Mouse (Mus musculus) hindbrain, embryonic 14.5 days (tissue): ENCODE data around the gene Tsku. TPM values are rescaled to one million over a fixed set of nuclear protein-coding genes. Genes with fewer than 3 reads are reported as not detected.

Source experiments
- ATAC-seq: fragments of 200-750 bp; cut with Nextera tagmentation; 2 replicates; pipeline ENCODE4 v1.8.0; 2017; ENCODE audit warnings: moderate number of reproducible peaks, mild to moderate bottlenecking, moderate TSS enrichment, moderate library complexity; ENCODE audit not compliant: low FRiP score
- DNase-seq: peaks from one replicate; pipeline ENCODE4 v3.0.0-alpha.2; 2015; ENCODE audit warnings: low spot score
- H3K27ac ChIP-seq: fragments of 300-500 bp; sonication (generic); 2 replicates; pipeline ENCODE4 v1.5.1; 2014; ENCODE audit warnings: mild to moderate bottlenecking, moderate library complexity
- H3K27me3 ChIP-seq: fragments of 300-500 bp; sonication (generic); 2 replicates; pipeline ENCODE4 v1.6.1; 2014; ENCODE audit warnings: mild to moderate bottlenecking, low read length, mixed read lengths; ENCODE audit not compliant: control insufficient read depth, insufficient read depth
- H3K36me3 ChIP-seq: fragments of 300-500 bp; sonication (generic); replicated peaks from 2 replicates; pipeline ENCODE4 v1.6.1; 2014; ENCODE audit not compliant: control insufficient read depth, insufficient read depth
- H3K4me1 ChIP-seq: fragments of 300-500 bp; sonication (generic); replicated peaks from 2 replicates; pipeline ENCODE4 v1.6.1; 2014; ENCODE audit warnings: antibody characterized with exemption, low read length, mixed read lengths; ENCODE audit not compliant: control insufficient read depth, insufficient read depth
- H3K4me2 ChIP-seq: fragments of 300-500 bp; sonication (generic); replicated peaks from 2 replicates; pipeline ENCODE4 v1.6.1; 2014; ENCODE audit warnings: mild to moderate bottlenecking, moderate library complexity
- H3K4me3 ChIP-seq: fragments of 300-500 bp; sonication (generic); replicated peaks from 2 replicates; pipeline ENCODE4 v1.5.1; 2014; ENCODE audit warnings: mild to moderate bottlenecking, low read length
- H3K9ac ChIP-seq: fragments of 300-500 bp; sonication (generic); 2 replicates; pipeline ENCODE4 v1.6.1; 2014
- H3K9me3 ChIP-seq: fragments of 300-500 bp; sonication (generic); 2 replicates; pipeline ENCODE4 v1.6.1; 2016; ENCODE audit warnings: low read length; ENCODE audit not compliant: control insufficient read depth
- WGBS: fragments of 180-500 bp; shearing (Covaris S2); extraction: QIAGEN DNeasy Blood & Tissue Kit; methylation state at CpG from one replicate; pipeline ENCODE4 v1.1.7; 2014; 5-methylcytosine and 5-hydroxymethylcytosine counted together
- polyA plus RNA-seq: library from polyadenylated mRNA; unstranded; fragments of >200 nt; fragmentation: Nextera tagmentation; extraction: Ambion mirVana; gene quantifications from 2 replicates; pipeline ENCODE4 v1.2.1, GENCODE M21; 2014

Gene Tsku
- polyA plus RNA-seq, 1 experiment from 2014 or later, result 11.7 TPM

DNA sequence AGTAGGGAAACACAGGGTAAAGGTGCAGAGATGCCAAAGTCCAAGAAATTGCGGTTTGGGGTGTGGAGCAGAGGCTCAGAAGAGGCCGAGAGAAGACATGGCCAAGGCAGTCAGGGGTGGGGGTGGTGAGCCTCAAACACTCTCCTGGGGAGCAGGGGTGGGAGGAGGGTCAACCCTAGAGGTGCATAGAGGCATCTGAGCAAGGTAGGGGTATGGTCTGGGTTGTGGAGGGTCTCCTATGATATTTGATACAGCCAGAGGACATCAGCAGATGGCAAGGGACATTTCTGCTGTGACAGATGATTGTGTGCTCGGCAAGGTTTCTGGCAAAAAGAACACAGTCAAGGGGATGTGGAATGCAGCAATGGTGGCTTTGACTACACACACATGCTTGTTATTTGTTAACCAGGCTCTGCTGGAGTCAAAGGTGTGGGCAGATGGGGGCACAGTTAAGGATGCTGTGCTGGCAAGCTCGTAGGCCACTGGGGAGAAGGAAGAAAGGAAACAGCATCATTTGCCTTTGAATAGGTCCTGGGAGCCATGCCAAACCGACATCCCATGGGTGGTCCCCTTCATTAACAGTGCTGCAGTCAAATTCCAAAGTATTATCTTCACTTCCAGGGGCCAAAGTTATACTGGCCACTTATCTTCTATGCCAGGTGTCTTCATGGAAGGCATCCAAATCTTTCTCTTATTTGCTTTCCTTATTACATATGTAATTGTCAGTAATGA is 37.7 kb downstream of the Tsku start:
- H3K4me1 ChIP-seq, result peaks cover 9% of the 10 kb centered on the region
- DNase-seq (peak; percentile 70), ATAC-seq (peak; percentile 84)
- H3K4me2 ChIP-seq, result no peak overlapping the region
- H3K9me3 ChIP-seq, result no peaks in the 10 kb centered on the region
- H3K27ac ChIP-seq, result peak overlapping the region; percentile 4; the same call in 1 of the 2 replicates
- WGBS, result 20% methylated on average over 5 of the region's 5 CpGs
- H3K4me3 ChIP-seq, result no peak overlapping the region
- H3K36me3 ChIP-seq, result no peaks in the 10 kb centered on the region
- no peaks in the 10 kb centered on the region for H3K27me3 ChIP-seq
- H3K9ac ChIP-seq, result no peak overlapping the region

DNA sequence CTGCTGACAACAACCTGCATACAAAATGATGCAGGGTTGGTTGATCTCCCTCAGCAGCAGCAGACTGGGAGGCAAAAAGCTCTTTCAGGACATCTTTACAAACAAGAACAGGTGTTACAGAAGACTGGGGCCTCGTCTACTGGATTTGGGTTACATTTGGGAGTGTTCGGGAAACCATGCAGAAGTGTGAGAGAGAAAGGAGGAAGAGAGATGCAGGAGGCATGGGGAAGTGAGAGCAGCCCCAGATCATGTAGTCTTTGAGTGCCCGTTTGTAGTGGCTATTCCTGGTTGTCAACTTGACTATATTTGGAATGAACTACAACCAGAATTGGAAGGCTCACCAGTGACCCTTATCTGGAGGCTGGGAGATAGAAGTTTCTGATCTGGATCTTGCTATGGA is 38.7 kb downstream of the Tsku start:
- Histone ChIP-seq H3K4me3 (no peak overlapping the region), H3K4me1 (peaks cover 9% of the 10 kb centered on the region), H3K9me3 (no peaks in the 10 kb centered on the region), H3K27ac (no peak overlapping the region), H3K27me3 (no peaks in the 10 kb centered on the region), H3K4me2 (no peak overlapping the region), H3K36me3 (no peaks in the 10 kb centered on the region), H3K9ac (no peak overlapping the region)
- 80% methylated on average over 3 of the region's 3 CpGs for WGBS
- ATAC-seq, result no peak
- no peak for DNase-seq

- Histone ChIP-seq H3K27me3 (no peaks in the 10 kb centered on the region), H3K4me1 (peaks cover 9% of the 10 kb centered on the region), H3K36me3 (no peaks in the 10 kb centered on the region), H3K4me3 (no peak within 1 kb of the TSS), H3K9me3 (no peaks in the 10 kb centered on the region), H3K27ac (no peak within 1 kb of the TSS), H3K4me2 (no peak within 1 kb of the TSS), H3K9ac (no peak within 1 kb of the TSS)
- no peak for DNase-seq
- ATAC-seq, result no peak
- WGBS, result 92% methylated on average over 2 of the region's 2 CpGs
Measured at GRCm38 (mm10) chr7:98321083-98321482, 40.0 kb downstream of the Tsku start, which contains the start of gene Acer3. Acer3 (minus strand) TSS chr7:98321208.

DNA sequence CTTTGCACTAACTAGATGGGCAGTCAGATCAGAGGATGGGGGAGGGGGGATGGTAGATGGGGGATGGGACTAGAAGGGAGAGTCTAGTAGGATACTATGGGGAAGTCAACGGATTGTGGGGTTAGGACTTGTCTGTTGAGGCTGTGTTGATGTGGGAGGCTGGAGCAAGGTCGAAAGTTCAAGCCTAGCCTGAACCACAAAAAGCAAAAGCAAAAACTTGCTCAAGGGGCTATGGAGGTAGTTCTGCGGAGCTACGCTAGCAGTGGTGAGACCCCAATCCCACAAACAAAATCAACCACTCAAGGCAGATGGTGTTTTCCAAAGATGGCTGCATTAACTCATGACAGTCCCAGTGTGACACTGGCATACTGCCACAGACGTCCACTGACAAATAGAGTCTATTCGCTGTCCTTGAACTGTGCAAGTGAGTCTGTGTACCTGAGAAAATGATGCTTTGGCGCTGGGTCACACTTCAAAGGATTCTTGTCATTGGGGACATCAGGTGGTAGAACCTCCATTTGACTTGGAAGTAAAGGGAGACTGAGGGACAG is 41.0 kb downstream of the Tsku start:
- no peak for ATAC-seq
- Histone ChIP-seq H3K36me3 (no peaks in the 10 kb centered on the region), H3K4me2 (no peak overlapping the region), H3K9ac (no peak overlapping the region), H3K27ac (no peak overlapping the region), H3K4me1 (peaks cover 9% of the 10 kb centered on the region), H3K9me3 (no peaks in the 10 kb centered on the region), H3K4me3 (no peak overlapping the region), H3K27me3 (no peaks in the 10 kb centered on the region)
- 79% methylated on average over 7 of the region's 7 CpGs for WGBS
- no peak for DNase-seq

- Histone ChIP-seq H3K9ac (no peak overlapping the region), H3K4me1 (no peaks in the 10 kb centered on the region), H3K36me3 (no peaks in the 10 kb centered on the region), H3K4me3 (no peak overlapping the region), H3K27ac (no peak overlapping the region), H3K4me2 (no peak overlapping the region), H3K27me3 (no peaks in the 10 kb centered on the region), H3K9me3 (no peaks in the 10 kb centered on the region)
- 52% methylated on average over 2 of the region's 2 CpGs for WGBS
- DNase-seq (no peak), ATAC-seq (no peak)
Measured at GRCm38 (mm10) chr7:98316568-98316967, 44.6 kb downstream of the Tsku start.

GRCm38 (mm10) chr7:98315087-98315486 is 46.0 kb downstream of the Tsku start:
- no peaks in the 10 kb centered on the region for H3K4me1 ChIP-seq
- WGBS, result 91% methylated on average over 2 of the region's 2 CpGs
- ATAC-seq, result no peak

GRCm38 (mm10) chr7:98312185-98312920 is 48.8 kb downstream of the Tsku start:
- Histone ChIP-seq H3K27me3 (no peaks in the 10 kb centered on the region), H3K4me2 (no peak overlapping the region), H3K36me3 (no peaks in the 10 kb centered on the region), H3K9me3 (no peaks in the 10 kb centered on the region), H3K9ac (no peak overlapping the region), H3K27ac (no peak overlapping the region), H3K4me3 (no peak overlapping the region), H3K4me1 (peaks cover 9% of the 10 kb centered on the region)
- DNase-seq (no peak), ATAC-seq (no peak)
- WGBS, result 69% methylated on average over 4 of the region's 4 CpGs

More at GRCm38 (mm10) chr7:98315087-98315486, 46.0 kb downstream of the Tsku start:
- Histone ChIP-seq H3K27ac (no peak overlapping the region), H3K27me3 (no peaks in the 10 kb centered on the region), H3K9me3 (no peaks in the 10 kb centered on the region), H3K4me2 (no peak overlapping the region), H3K4me3 (no peak overlapping the region), H3K36me3 (no peaks in the 10 kb centered on the region), H3K9ac (no peak overlapping the region)
- DNase-seq, result no peak

- no peak for ATAC-seq
- no peak overlapping the region for H3K4me3 ChIP-seq
- peaks cover 9% of the 10 kb centered on the region for H3K4me1 ChIP-seq
- H3K36me3 ChIP-seq, result no peaks in the 10 kb centered on the region
- H3K9me3 ChIP-seq, result no peaks in the 10 kb centered on the region
- 61% methylated on average over 6 of the region's 6 CpGs for WGBS
- H3K27me3 ChIP-seq, result no peaks in the 10 kb centered on the region
- H3K27ac ChIP-seq, result no peak overlapping the region
- H3K9ac ChIP-seq, result no peak overlapping the region
- DNase-seq, result no peak
- no peak overlapping the region for H3K4me2 ChIP-seq
Measured at GRCm38 (mm10) chr7:98310266-98310665, 50.9 kb downstream of the Tsku start.

- WGBS, result under 1% methylated on average over 49 of the region's 53 CpGs
- no peaks in the 10 kb centered on the region for H3K27me3 ChIP-seq
- ATAC-seq, result peak; percentile 98
- H3K4me3 ChIP-seq, result peak overlapping the region; percentile 85
- peak overlapping the region; percentile 86 for H3K4me2 ChIP-seq
- H3K36me3 ChIP-seq, result no peaks in the 10 kb centered on the region
- DNase-seq, result peak; percentile 87
- H3K9me3 ChIP-seq, result no peaks in the 10 kb centered on the region
- H3K27ac ChIP-seq, result peak overlapping the region; percentile 69
- peaks cover 9% of the 10 kb centered on the region for H3K4me1 ChIP-seq
- H3K9ac ChIP-seq, result peak overlapping the region; percentile 84
Measured at GRCm38 (mm10) chr7:98309219-98310030, 51.7 kb downstream of the Tsku start.
